Mouse (Mus musculus): ENCODE results near the gene Gskip. TPM values are rescaled to one million over a fixed set of nuclear protein-coding genes. Genes with fewer than 3 reads are reported as not detected.
A peak's percentile ranks its signal among the peaks of the same experiment; 100 is the strongest.

Gene Gskip
- polyA plus RNA-seq, 1 experiment from 2014 or later, result 35.4 TPM

- DNase-seq (ENCODE audit: low spot score), result no peak
- ATAC-seq (ENCODE audit: insufficient number of reproducible peaks, low FRiP score, low TSS enrichment, low read depth), result no peak
- H3K4me1 ChIP-seq (ENCODE audit: control insufficient read depth, insufficient read depth, low read length), result no peaks in the 10 kb centered on the region
- no peak overlapping the region for H3K4me2 ChIP-seq (ENCODE audit: low read depth, severe bottlenecking)
- WGBS, result 90% methylated on average over 12 of the region's 12 CpGs
- H3K27me3 ChIP-seq (ENCODE audit: control insufficient read depth, insufficient read depth, low read length), result no peaks in the 10 kb centered on the region
- no peak overlapping the region for H3K4me3 ChIP-seq (ENCODE audit: low read depth, low read length)
- H3K9me3 ChIP-seq (ENCODE audit: control insufficient read depth, low read length), result no peaks in the 10 kb centered on the region
- no peak overlapping the region for H3K9ac ChIP-seq (ENCODE audit: low read length)
- H3K27ac ChIP-seq (replicated peaks; ENCODE audit: low read depth, low read length), result no peak overlapping the region
- peaks cover 2% of the 10 kb centered on the region; the same call in 1 of the 2 replicates for H3K36me3 ChIP-seq (ENCODE audit: control insufficient read depth, insufficient read depth, low read length)
These were observed 15.8 kb downstream of the Gskip start for GRCm38 (mm10) chr12:105700433-105700832.

- Histone ChIP-seq H3K27ac (replicated peaks; ENCODE audit: low read depth, low read length) (no peak within 1 kb of the TSS), H3K4me3 (ENCODE audit: low read depth, low read length) (no peak within 1 kb of the TSS), H3K36me3 (ENCODE audit: control insufficient read depth, insufficient read depth, low read length) (0 out of 2 replicates have a peak, but pooled peaks cover 2% of the 10 kb centered on the region), H3K27me3 (ENCODE audit: control insufficient read depth, insufficient read depth, low read length) (no peaks in the 10 kb centered on the region), H3K9ac (ENCODE audit: low read length) (no peak within 1 kb of the TSS), H3K4me2 (ENCODE audit: low read depth, severe bottlenecking) (peak within 1 kb of the TSS; percentile 29), H3K9me3 (ENCODE audit: control insufficient read depth, low read length) (no peaks in the 10 kb centered on the region), H3K4me1 (ENCODE audit: control insufficient read depth, insufficient read depth, low read length) (no peaks in the 10 kb centered on the region)
- WGBS, result 13% methylated on average over 22 of the region's 22 CpGs
- ATAC-seq (ENCODE audit: insufficient number of reproducible peaks, low FRiP score, low TSS enrichment, low read depth), result peak; percentile 75; the same call in 1 of the 2 replicates
- peak; percentile 82 for DNase-seq (ENCODE audit: low spot score)
These were observed 21.3 kb downstream of the Gskip start, which contains the start of gene Ak7 for GRCm38 (mm10) chr12:105705799-105706487. Gene Ak7, plus strand, starts transcription at chr12:105705976.

- WGBS, result 63% methylated on average over 17 of the region's 17 CpGs
- H3K4me2 ChIP-seq (ENCODE audit: low read depth, severe bottlenecking), result no peak overlapping the region
- H3K27me3 ChIP-seq (ENCODE audit: control insufficient read depth, insufficient read depth, low read length), result no peaks in the 10 kb centered on the region
- no peaks in the 10 kb centered on the region for H3K9me3 ChIP-seq (ENCODE audit: control insufficient read depth, low read length)
- no peaks in the 10 kb centered on the region for H3K4me1 ChIP-seq (ENCODE audit: control insufficient read depth, insufficient read depth, low read length)
- DNase-seq (ENCODE audit: low spot score), result no peak
- H3K4me3 ChIP-seq (ENCODE audit: low read depth, low read length), result no peak overlapping the region
- no peak overlapping the region for H3K9ac ChIP-seq (ENCODE audit: low read length)
- no peak for ATAC-seq (ENCODE audit: insufficient number of reproducible peaks, low FRiP score, low TSS enrichment, low read depth)
- no peaks in the 10 kb centered on the region for H3K36me3 ChIP-seq (ENCODE audit: control insufficient read depth, insufficient read depth, low read length)
- no peak overlapping the region for H3K27ac ChIP-seq (replicated peaks; ENCODE audit: low read depth, low read length)
These were observed 34.0 kb downstream of the Gskip start for GRCm38 (mm10) chr12:105718616-105719015.

GRCm38 (mm10) chr12:105720196-105720595 lies 35.6 kb downstream of the Gskip start:
- WGBS, result 72% methylated on average over 3 of the region's 3 CpGs
- ATAC-seq (ENCODE audit: insufficient number of reproducible peaks, low FRiP score, low TSS enrichment, low read depth) (no peak), DNase-seq (ENCODE audit: low spot score) (no peak)
- Histone ChIP-seq H3K36me3 (ENCODE audit: control insufficient read depth, insufficient read depth, low read length) (no peaks in the 10 kb centered on the region), H3K4me2 (ENCODE audit: low read depth, severe bottlenecking) (no peak overlapping the region), H3K27ac (replicated peaks; ENCODE audit: low read depth, low read length) (no peak overlapping the region), H3K4me3 (ENCODE audit: low read depth, low read length) (no peak overlapping the region), H3K27me3 (ENCODE audit: control insufficient read depth, insufficient read depth, low read length) (no peaks in the 10 kb centered on the region), H3K4me1 (ENCODE audit: control insufficient read depth, insufficient read depth, low read length) (no peaks in the 10 kb centered on the region), H3K9ac (ENCODE audit: low read length) (no peak overlapping the region), H3K9me3 (ENCODE audit: control insufficient read depth, low read length) (no peaks in the 10 kb centered on the region)

- WGBS, result 67% methylated on average over 14 of the region's 14 CpGs
These were observed 37.0 kb downstream of the Gskip start for GRCm38 (mm10) chr12:105721452-105722132.

GRCm38 (mm10) chr12:105722657-105723056 lies 38.0 kb downstream of the Gskip start:
- Histone ChIP-seq H3K9ac (ENCODE audit: low read length) (no peak overlapping the region), H3K9me3 (ENCODE audit: control insufficient read depth, low read length) (no peaks in the 10 kb centered on the region), H3K4me3 (ENCODE audit: low read depth, low read length) (no peak overlapping the region), H3K4me1 (ENCODE audit: control insufficient read depth, insufficient read depth, low read length) (no peaks in the 10 kb centered on the region), H3K4me2 (ENCODE audit: low read depth, severe bottlenecking) (no peak overlapping the region), H3K27ac (replicated peaks; ENCODE audit: low read depth, low read length) (no peak overlapping the region), H3K27me3 (ENCODE audit: control insufficient read depth, insufficient read depth, low read length) (no peaks in the 10 kb centered on the region), H3K36me3 (ENCODE audit: control insufficient read depth, insufficient read depth, low read length) (no peaks in the 10 kb centered on the region)
- DNase-seq (ENCODE audit: low spot score) (no peak), ATAC-seq (ENCODE audit: insufficient number of reproducible peaks, low FRiP score, low TSS enrichment, low read depth) (no peak)
- 5% methylated on average over 5 of the region's 5 CpGs for WGBS

More at GRCm38 (mm10) chr12:105721452-105722132, 37.0 kb downstream of the Gskip start:
- H3K4me3 ChIP-seq (ENCODE audit: low read depth, low read length), result no peak overlapping the region
- H3K36me3 ChIP-seq (ENCODE audit: control insufficient read depth, insufficient read depth, low read length), result no peaks in the 10 kb centered on the region
- no peaks in the 10 kb centered on the region for H3K27me3 ChIP-seq (ENCODE audit: control insufficient read depth, insufficient read depth, low read length)
- no peaks in the 10 kb centered on the region for H3K4me1 ChIP-seq (ENCODE audit: control insufficient read depth, insufficient read depth, low read length)
- no peak for ATAC-seq (ENCODE audit: insufficient number of reproducible peaks, low FRiP score, low TSS enrichment, low read depth)
- DNase-seq (ENCODE audit: low spot score), result no peak
- no peak overlapping the region for H3K9ac ChIP-seq (ENCODE audit: low read length)
- no peaks in the 10 kb centered on the region for H3K9me3 ChIP-seq (ENCODE audit: control insufficient read depth, low read length)
- no peak overlapping the region for H3K27ac ChIP-seq (replicated peaks; ENCODE audit: low read depth, low read length)
- no peak overlapping the region for H3K4me2 ChIP-seq (ENCODE audit: low read depth, severe bottlenecking)

GRCm38 (mm10) chr12:105724616-105725015 lies 40.0 kb downstream of the Gskip start:
- Histone ChIP-seq H3K4me2 (ENCODE audit: low read depth, severe bottlenecking) (no peak overlapping the region), H3K9ac (ENCODE audit: low read length) (no peak overlapping the region), H3K27me3 (ENCODE audit: control insufficient read depth, insufficient read depth, low read length) (no peaks in the 10 kb centered on the region), H3K4me1 (ENCODE audit: control insufficient read depth, insufficient read depth, low read length) (no peaks in the 10 kb centered on the region), H3K27ac (replicated peaks; ENCODE audit: low read depth, low read length) (no peak overlapping the region), H3K4me3 (ENCODE audit: low read depth, low read length) (no peak overlapping the region), H3K9me3 (ENCODE audit: control insufficient read depth, low read length) (no peaks in the 10 kb centered on the region), H3K36me3 (ENCODE audit: control insufficient read depth, insufficient read depth, low read length) (no peaks in the 10 kb centered on the region)
- ATAC-seq (ENCODE audit: insufficient number of reproducible peaks, low FRiP score, low TSS enrichment, low read depth) (no peak), DNase-seq (ENCODE audit: low spot score) (no peak)
- 52% methylated on average over 1 of the region's 1 CpGs for WGBS

GRCm38 (mm10) chr12:105725736-105726135 lies 41.1 kb downstream of the Gskip start:
- WGBS, result 75% methylated on average over 13 of the region's 13 CpGs
- no peaks in the 10 kb centered on the region for H3K4me1 ChIP-seq (ENCODE audit: control insufficient read depth, insufficient read depth, low read length)
- H3K9me3 ChIP-seq (ENCODE audit: control insufficient read depth, low read length), result no peaks in the 10 kb centered on the region
- no peak for ATAC-seq (ENCODE audit: insufficient number of reproducible peaks, low FRiP score, low TSS enrichment, low read depth)
- H3K27me3 ChIP-seq (ENCODE audit: control insufficient read depth, insufficient read depth, low read length), result no peaks in the 10 kb centered on the region
- no peaks in the 10 kb centered on the region for H3K36me3 ChIP-seq (ENCODE audit: control insufficient read depth, insufficient read depth, low read length)
- H3K27ac ChIP-seq (replicated peaks; ENCODE audit: low read depth, low read length), result no peak overlapping the region
- H3K4me2 ChIP-seq (ENCODE audit: low read depth, severe bottlenecking), result no peak overlapping the region
- no peak overlapping the region for H3K9ac ChIP-seq (ENCODE audit: low read length)
- no peak for DNase-seq (ENCODE audit: low spot score)
- no peak overlapping the region for H3K4me3 ChIP-seq (ENCODE audit: low read depth, low read length)

Data from limb, embryonic 11.5 days (tissue).